Mouse (Mus musculus): ENCODE data around the gene A630095N17Rik.

A630095N17Rik gene

DNA sequence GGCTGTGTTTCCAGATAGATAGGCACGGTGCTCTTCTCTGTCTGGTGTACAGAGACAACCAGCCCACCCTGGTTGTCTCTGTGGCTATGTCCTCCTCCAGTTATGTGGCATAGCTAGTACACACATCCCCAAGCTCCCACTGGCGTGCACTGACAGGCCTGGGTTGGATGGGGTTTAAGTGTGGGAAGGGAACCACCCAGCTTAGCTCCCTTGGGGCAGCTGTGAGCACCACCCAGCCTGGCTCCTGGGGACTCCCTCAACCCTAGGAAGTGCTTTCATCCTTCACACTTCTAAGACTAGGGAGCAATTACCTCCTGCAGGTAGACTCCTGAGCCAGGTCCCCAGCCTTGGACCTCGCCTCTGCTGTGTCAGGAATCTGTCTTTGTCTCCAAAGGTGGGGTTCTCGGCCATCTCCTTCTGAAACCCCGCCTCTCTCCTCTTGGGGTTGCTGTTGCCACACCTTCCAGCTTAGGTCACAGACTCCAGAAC is at the start of gene A630095N17Rik:
TSS of gene A630095N17Rik (minus strand) at position 439 of the 489 bp plus-strand sequence.
- no peak for DNase-seq (ENCODE audit: low spot score)

DNA sequence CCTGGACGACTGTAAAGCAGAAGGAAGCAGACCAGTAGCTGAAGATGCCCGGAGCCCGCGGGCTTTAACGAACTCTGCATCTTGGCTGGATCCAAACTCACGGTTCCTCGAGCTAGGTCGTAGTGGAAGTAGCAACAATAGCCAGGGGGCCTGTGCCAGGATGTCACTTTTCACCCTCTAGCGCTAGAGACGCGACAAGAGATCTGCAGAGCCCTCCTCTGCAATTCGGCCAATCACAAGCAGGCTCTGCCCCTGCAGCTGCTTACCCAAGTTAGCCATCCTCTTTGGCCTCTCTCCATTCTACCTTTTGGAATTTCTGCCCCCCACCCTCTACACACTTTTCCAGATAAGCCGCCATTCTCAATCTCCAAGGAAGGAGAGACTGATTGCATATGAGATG is 46.3 kb upstream of the A630095N17Rik start, which contains the start of gene Resp18:
TSS of gene Resp18 (minus strand) at position 188 of the 400 bp plus-strand sequence.
- DNase-seq (ENCODE audit: low spot score): no peak

DNA sequence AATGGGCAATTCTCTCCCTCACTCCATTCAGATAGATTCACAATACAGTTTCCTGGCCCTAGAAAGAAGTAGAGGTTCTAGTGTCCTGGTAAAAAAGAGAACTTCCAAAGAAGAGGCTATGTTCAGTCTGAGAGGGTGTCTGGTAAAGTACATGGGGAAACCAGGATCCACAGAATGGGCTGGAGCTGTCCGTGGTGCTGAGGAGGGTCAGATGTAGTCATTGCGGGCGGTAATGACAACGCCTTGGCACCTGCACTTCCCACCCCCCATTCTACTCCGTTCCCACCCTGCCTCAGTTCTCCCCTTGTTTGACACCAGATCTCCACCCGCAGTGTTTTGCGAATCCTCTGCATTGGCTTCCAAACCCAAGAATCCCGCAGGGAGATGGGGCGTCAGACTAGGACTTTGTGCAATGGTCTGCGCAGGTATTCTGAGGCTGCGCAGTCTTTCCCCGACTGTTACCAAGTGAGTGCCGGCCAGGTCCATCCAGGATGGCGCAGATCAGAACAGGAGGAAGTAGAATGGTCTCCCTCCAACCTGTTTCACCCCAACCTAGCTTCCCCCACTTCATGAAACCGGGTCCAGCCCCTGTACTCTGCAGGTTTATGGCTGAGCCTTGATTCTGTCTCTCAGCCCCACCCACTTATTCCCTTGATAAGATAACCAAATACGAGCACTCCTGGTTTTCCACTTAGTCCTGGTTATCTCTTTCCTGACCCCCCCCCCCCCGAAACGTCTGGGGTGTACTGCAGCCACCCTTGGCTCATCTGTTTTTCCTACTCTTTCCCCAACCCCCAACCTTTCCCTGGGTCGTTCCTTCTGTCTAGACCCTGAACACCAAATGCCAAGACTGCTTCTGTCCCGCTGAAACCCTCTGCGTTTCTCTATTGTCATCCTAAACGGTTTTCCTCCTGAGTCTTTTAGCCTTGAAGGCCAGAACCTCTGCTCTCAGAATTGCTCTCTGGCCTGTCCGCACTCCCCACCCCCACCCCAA is 45.6 kb upstream of the A630095N17Rik start:
- DNase-seq (ENCODE audit: low spot score): peak; percentile 43

DNA sequence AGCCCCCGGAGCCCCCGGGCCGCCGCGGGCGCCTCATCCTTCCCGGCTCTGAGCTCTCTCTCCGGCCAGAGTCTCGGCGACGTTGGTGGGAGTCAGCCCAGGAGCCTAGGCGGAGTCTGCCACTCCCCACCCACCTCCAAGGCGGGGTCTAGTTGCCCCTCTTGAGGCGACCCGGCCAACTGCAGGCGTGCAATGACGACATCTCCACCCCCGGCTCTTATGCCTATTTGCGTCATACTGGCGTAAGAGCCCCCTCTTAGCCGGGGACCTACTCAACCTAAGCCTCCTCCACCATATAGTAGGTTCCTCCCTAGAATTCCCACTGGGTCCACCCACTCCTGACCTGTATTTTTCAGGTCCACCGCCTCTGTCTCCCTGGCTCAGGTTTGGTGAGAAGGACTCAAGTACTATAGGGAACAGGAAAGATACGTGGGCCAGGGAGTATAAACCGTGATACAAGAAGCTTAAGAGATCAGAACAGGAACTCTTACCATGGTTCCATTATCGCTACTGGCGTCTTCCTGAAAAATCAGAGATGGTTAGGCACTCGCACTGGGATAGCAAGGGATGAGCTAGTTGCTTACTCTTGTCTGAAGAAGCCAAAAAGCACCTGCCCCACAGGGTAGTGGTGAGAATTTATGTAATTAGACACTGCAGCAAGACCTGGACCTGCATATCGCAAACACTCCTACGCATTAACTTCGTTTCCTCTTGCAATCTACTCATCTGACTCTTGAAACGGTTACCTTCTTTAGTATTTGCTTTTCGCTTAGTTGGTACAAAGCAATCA is 32.4 kb upstream of the A630095N17Rik start, which contains the start of gene Ptprn:
TSS of gene Ptprn (minus strand) at position 412 of the 790 bp plus-strand sequence.
- DNase-seq (ENCODE audit: low spot score): no peak

DNA sequence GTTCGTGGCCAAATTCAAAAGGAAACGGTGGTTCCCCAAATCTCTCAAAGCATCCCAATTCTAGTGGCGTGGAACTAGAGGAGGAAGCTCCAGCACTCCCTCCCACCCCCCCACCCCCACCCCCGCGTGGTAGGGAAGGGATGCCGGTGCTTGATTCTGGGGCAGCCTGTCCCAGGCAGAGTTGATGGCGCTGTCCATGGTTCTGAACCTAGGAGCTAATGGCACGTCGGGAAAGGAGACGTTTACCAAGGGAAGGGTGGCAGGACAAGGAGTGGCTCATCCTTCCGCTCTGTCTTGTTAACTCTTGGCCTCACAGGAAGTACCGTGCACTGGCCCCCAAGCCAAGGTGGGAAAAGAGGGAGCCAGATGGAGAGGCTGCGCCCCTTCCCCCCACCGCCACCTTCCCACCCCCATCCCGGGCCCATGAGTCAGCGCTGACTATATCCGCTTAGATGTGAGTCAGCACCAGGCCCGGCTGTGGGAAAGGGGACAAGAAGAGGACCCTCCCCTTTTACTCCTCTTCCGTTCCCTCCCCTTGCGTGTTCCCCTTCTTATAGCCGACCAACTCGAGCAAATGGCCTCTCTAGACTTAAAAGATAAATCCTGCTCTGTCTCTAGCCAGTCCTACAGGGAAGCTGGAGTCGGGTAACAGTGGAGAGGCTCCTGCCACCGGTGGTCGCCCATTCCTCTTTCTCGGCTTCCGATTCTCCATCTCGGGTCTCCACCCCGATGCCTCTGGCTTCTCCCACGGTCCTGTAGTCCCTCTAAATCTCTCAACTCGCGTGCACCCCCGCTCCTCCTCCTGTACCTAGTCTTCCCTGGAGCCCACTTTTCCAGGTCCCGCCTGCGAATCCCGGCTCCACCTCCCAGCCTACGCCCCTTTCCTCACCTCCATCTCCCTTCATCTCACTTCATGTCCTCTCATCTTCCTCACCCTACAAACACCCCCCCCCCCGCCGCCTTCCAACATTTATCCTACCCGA is 31.4 kb upstream of the A630095N17Rik start:
- peak; percentile 68 for DNase-seq (ENCODE audit: low spot score)

DNA sequence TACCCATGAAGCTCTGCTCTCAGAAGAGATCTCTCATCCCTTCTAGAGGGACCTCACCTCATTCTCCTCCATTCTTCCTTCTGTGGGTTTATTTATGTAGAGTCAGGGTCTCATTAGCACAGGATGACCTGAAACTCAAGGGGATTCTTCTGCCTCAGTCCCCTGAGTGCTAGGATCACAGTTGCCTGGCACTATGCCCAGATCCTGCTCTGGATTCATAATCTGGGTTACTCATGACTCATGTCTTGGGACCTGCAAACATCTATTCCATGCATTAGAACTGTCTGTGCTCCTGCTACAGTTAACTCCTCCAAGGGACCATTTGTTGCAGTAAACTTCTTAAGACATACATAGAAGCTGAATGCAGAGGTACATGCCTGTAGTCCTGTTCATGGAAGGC is 29.4 kb upstream of the A630095N17Rik start:
- DNase-seq (ENCODE audit: low spot score): no peak

DNA sequence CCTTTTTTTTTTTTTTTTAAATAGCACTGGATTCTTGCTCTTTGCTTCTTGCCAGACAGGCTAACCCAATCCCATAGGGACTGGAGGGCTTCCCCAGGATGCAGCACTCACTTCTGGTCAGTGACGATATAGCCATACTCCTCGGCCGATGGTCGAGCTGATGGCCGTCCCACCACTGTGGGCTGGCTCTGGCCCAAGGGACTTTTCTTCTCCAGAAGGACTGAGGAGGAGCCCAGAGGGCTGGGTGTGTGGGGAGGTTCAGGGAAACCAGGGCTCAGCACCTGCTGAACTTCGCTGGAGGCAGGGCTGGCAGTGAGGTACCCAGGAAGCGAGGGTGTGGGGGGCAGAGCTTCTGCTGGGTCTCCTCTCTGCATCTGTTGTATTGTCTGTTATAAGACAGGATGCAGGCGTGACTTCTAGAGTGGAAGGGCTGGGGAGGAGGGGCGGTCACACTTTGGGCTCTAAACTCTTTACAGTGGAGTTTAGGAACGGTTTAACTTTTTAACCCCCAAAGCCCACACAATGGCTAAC is 23.7 kb upstream of the A630095N17Rik start:
- DNase-seq (ENCODE audit: low spot score): no peak

DNA sequence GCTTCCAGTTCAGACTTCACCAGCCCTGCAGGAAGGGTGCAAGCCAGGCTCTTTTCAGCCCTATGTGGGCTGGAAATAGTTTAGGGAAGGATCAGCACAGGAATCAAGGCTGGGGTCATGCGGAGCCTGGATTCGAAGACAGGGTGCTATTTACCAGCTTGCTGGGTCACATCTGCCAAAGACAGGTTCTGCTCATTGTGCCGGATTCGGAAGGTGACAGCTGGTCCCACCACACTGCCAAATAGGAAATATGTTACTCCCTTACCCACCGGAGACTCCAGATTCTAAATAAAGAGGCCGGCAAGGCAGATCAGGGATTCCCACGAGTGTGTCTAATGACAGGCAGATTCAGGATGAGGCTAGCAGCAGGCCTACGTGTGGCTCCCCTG is 22.7 kb upstream of the A630095N17Rik start:
- no peak for DNase-seq (ENCODE audit: low spot score)

DNA sequence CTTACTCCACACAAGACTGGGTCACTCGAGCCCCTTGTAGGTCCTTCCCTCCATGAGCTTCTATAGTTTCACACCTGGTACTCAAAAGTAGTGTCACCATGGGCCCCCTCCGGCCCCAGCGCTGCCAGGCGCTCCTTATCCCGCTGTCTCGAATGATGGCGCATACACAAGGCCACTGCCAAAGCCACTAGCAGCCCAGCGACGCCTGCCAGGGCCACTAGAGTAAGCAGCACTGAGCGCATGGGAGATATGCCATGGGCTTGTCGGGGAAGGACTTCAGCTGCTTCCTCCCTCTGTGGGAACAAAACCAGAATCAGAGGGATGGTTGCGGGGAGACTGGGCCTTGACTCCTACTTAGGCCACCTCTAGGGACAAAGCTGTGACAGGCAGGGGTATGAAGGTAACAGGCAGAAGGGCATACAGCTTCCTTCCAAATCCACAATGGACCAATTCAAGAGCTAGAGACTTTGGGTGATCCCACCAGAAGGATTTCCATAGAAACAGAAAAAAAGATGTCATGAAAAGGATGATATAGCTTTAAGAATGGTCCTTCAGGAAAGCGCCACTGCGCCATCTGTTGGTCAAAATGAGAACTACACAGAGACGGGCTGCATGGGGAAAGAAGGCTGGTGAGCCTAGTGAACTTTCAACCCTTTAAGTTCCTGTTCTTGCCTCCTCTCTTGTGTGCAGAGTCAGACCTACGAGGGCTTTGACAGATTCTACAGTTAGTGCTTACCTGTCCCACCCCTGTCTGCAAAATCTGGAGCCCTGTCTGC is 22.1 kb upstream of the A630095N17Rik start:
- peak; percentile 78 for DNase-seq (ENCODE audit: low spot score)

DNA sequence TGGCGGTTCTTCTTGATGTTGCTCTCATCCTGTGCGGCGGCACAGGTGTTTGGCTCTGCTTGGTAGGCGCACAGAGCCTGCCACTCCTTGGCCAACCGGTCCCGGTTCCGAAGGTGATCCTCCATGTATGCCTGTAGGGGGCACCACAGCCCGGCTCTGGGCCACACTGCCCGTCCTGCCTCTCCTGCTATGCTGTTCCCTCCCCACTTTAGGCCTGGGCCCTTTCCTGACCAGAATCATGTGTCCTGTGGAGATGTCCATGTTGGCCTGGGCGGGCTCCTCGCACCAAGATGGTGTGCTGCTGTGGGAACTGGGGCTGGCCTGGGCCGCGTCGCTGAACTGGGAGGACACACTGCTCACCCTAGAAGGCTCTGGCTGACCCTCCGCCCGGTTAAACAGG is 21.1 kb upstream of the A630095N17Rik start:
- no peak for DNase-seq (ENCODE audit: low spot score)

DNA sequence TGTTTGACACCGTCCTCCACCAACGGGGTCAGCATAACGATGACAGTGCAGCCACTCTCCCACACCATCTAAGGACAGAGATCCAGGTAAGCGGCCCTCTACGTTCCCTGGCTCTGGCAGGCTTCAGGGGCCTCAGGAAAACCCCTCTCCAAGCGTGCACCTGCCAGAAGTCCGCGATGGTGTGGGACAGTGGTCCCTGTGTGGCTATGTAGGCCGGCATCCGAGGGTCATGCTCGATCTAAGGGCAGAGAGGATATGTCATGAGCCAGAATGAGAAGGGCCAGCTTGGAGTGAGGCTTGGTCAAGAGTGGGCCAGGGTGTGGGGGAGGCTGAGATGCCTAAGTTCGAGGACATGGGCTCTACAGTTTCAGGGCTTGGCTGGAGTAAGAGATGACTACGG is 20.4 kb upstream of the A630095N17Rik start:
- DNase-seq (ENCODE audit: low spot score): no peak

DNA sequence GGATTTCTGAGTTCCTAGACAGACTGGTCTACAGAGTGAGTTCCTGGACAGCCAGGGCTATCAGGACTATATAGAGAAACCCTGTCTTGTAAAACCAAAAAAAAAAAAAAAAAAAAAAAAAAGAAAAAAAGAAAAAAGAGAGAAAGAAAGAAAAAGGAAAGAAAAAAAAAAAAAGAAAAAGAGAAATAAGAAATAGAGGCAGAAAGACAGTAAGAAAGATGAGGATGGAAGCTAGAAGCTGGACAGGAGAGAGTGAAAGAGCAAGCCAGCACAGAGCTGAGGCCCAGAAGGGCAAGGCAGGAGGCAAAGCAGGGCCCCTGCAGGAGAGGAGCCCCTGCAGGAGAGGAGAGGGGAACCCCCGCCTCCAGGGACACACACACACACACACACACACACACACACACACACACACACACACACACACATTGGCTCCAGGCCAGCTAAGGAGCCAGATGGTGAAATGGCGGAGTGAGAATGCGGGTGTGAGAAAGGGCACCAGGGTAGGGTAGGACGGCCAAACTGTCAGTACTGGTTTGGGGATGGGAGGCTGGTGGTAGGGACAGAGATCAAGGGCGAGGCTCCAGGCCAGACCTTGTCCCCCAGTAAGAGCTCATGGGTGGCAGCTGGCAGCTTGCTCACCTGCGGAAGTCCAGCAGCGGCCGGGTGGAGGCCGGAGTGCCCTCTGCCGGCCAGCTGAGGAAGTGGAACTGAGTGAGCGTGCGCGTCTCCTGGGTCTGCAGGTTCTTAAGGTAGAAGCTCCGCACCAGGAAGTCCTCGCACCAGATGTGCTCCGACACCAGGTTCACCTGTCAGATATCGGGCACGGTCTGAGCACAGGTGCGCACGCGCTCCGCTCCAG is 19.4 kb upstream of the A630095N17Rik start:
- peak; percentile 75 for DNase-seq (ENCODE audit: low spot score)

DNA sequence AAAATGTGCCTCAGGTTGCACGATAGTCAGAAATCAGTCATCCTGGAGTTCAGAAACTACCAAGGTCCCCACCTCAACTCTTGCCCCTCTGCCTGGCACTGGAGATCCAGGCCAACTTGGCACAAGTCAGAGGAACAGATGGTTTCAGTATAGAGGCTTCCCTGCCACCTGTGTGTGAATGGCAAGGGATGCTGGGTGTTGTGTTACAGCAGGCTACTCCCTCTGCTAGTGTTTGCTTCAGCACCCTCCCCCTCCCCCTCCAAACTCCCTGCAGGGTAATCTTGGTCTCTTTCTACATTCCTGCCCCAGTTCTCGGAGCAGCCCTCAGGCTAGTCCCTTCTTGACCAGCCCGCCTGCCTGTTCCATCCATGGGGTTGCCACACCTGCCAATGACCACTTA is 18.6 kb upstream of the A630095N17Rik start:
- DNase-seq (ENCODE audit: low spot score): no peak

DNA sequence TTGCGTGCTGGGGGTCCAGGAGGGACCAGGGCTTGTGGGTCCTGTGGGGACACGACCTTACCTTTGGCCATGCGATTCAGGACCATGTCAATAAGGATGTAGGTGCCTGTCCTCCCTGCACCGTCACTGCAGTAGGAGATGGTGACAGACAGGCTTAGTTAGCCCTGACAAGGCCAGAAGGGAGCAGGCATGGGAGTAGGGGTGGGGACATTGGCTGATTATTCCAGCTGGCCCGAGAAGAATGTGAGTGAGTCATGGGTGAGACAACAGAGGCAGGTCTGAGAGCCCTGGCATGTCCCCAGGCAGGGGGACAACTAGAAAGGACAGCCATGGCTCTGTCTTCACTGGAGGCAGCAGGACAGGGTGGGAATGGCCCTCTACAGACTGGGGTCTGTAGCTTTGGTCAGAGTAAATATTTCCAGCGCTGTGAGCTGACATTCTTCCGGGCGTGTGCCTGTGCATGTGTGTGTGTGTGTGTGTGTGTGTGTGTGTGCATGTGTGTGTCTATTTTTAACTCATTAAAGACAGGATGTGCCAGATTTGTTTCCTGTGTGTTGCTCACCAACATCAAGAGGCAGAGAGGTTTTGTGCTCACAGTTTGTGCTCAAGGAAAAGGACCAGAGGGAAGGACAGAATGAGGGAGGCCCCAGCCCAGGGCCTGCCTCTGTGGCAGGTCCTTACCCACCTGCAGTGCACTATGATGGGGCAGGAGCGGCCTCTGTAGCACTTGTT is 16.3 kb upstream of the A630095N17Rik start:
- no peak for DNase-seq (ENCODE audit: low spot score)

DNA sequence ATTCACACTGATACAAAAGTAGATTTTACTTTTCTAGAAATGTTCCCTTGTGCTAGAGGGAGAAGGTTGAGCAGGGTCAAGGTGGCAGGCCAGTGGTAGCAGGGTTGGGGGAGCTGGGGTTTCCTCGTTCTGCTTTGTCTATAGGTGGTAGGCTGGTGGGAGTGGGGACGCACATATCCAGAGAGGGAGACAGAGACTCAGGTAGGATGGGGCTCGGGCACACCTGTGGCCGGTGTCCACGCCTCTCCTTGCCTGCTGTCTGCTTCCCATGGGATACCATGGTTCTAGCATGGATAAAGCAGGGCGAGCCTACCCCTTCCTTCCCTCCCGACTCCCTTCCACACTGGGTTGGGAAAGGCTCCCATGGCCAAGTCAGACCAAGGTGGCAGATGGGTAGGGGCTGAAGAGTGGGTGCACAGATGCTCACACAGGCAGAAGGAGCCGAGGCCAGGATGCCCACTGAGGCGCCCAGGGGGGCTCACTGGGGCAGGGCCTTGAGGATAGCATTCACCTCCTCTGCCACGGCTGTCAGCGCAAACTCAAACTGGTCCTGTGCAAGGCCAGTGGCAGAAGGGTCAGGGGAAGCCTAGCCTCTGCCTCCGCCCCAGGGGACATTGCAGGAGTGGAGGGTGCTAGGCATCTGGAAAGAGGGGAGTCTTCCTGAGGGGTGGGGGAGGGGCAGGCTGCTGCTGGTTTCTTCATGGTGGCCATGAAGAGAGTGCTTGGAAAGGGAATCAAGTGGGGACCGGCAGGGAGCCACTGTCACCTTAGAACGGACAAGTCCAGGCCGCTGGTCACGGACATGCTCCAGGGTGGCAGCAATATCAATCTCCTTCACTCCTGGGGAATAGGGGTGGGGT is 15.4 kb upstream of the A630095N17Rik start:
- no peak for DNase-seq (ENCODE audit: low spot score)

DNA sequence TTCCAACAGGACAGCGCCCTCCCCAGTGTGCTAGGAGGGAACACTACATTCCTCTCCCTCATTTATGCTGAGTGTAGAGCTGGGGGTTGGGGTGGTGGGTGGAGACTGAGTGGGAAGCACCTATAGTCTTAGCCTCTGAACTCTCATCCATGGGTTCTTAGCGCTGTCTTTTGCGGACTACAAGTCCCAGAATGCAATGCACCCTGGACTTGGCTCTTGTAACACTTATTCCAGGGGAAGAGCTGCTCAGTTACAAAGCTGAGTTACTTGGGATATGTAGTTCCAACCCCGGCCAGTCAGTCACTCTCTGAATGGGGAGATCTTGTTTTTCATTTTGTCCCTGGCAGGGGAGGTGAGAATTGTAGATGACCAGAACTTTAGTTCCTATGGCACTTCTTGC is 12.9 kb upstream of the A630095N17Rik start:
- DNase-seq (ENCODE audit: low spot score): peak; percentile 50

DNA sequence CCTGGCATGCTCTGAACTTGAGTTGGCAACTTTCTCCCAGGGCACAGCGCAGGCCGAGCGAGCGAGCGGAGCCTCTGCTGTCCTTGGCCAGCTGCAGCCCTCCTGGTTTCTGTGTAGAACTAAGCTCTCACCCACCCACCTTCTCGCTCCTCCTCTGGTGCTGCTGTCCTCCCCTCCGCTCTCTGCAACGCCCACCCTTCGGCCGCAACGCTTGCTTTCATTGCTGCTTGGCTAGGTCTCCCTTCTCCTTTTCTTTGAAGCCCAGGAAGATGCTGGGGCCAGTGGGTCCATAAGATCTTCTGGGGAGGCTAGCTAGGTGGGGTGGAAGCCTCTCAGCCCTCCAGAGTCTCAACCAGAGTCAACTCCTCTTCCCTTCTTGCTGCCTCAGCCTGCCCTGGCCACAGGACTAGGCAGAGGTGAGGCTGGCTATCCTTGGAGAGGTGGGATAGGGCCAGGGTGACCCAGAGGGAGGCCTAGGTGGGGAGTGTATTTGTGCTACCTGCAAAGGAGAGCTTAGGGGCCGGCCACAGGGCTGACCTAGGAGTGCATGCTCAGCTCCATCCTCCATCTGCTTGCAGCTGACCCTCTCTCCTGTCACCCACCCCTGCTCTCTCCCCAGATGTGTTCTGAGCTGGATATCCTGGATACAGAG is 12.4 kb upstream of the A630095N17Rik start:
- DNase-seq (ENCODE audit: low spot score): no peak

Measured in c-Kit-positive CD71-positive TER-119-positive erythroid progenitor cells, embryonic 14.5 days (primary cell).